Mouse (Mus musculus): ENCODE measurements around the gene Scarb1.
A peak's percentile ranks its signal among the peaks of the same experiment; 100 is the strongest.
"Not testable (repeated sequence)": the region's sequence is repeated elsewhere in the genome, so short reads cannot be mapped to it uniquely, and the experiment has no call there.

Scarb1 gene

GRCm38 (mm10) chr5:125340547-125341262, at the start of gene Scarb1:
Gene Scarb1 (minus strand): TSS chr5:125341094.
- peak; percentile 90 for DNase-seq (ENCODE audit: low spot score)

- peak; percentile 94 for DNase-seq (ENCODE audit: low spot score)
These were observed 48.9 kb upstream of the Scarb1 start, which contains the start of gene Ubc for GRCm38 (mm10) chr5:125389579-125390441. Gene Ubc (minus strand): TSS chr5:125390202.

- peak; percentile 90 for DNase-seq (ENCODE audit: low spot score)
These were observed 48.3 kb upstream of the Scarb1 start, which contains the start of gene Gm10382 for GRCm38 (mm10) chr5:125389131-125389578. Gene Gm10382 (plus strand): TSS chr5:125389322.

GRCm38 (mm10) chr5:125388358-125389092, 47.6 kb upstream of the Scarb1 start:
- DNase-seq (ENCODE audit: low spot score) = no peak

- not testable (repeated sequence) for DNase-seq (ENCODE audit: low spot score)
These were observed 46.4 kb upstream of the Scarb1 start for GRCm38 (mm10) chr5:125387295-125387694.

GRCm38 (mm10) chr5:125385215-125385940, 44.5 kb upstream of the Scarb1 start:
- DNase-seq (ENCODE audit: low spot score) = no peak

- no peak for DNase-seq (ENCODE audit: low spot score)
These were observed 43.8 kb upstream of the Scarb1 start for GRCm38 (mm10) chr5:125384512-125385214.

GRCm38 (mm10) chr5:125383637-125384420, 42.9 kb upstream of the Scarb1 start:
- no peak for DNase-seq (ENCODE audit: low spot score)

- DNase-seq (ENCODE audit: low spot score) = peak; percentile 53
These were observed 42.0 kb upstream of the Scarb1 start for GRCm38 (mm10) chr5:125382673-125383558.

GRCm38 (mm10) chr5:125381954-125382672, 41.2 kb upstream of the Scarb1 start:
- DNase-seq (ENCODE audit: low spot score) = no peak

- DNase-seq (ENCODE audit: low spot score) = no peak
These were observed 38.0 kb upstream of the Scarb1 start for GRCm38 (mm10) chr5:125378919-125379318.

- DNase-seq (ENCODE audit: low spot score) = no peak
These were observed 36.3 kb upstream of the Scarb1 start for GRCm38 (mm10) chr5:125377214-125377613.

- no peak for DNase-seq (ENCODE audit: low spot score)
These were observed 35.0 kb upstream of the Scarb1 start for GRCm38 (mm10) chr5:125375871-125376270.

- no peak for DNase-seq (ENCODE audit: low spot score)
These were observed 31.1 kb upstream of the Scarb1 start for GRCm38 (mm10) chr5:125372027-125372426.

GRCm38 (mm10) chr5:125370950-125371693, 30.2 kb upstream of the Scarb1 start:
- no peak for DNase-seq (ENCODE audit: low spot score)

- DNase-seq (ENCODE audit: low spot score) = peak; percentile 79
These were observed 27.7 kb upstream of the Scarb1 start for GRCm38 (mm10) chr5:125368568-125368967.

- no peak for DNase-seq (ENCODE audit: low spot score)
These were observed 27.3 kb upstream of the Scarb1 start for GRCm38 (mm10) chr5:125368156-125368555.

Measured in lung, postnatal 25 days (tissue).